Mouse (Mus musculus): ENCODE measurements around the gene Mapkapk5.

The Mapkapk5 gene

GRCm38 (mm10) chr5:121545793-121546529, at the start of gene Mapkapk5:
Gene Mapkapk5, minus strand, starts transcription at chr5:121545905.
- peak; percentile 96 for DNase-seq (ENCODE audit: low spot score)

- no peak for DNase-seq (ENCODE audit: low spot score)
Observed at GRCm38 (mm10) chr5:121594714-121595313, 49.1 kb upstream of the Mapkapk5 start.

GRCm38 (mm10) chr5:121593451-121594401, 48.0 kb upstream of the Mapkapk5 start, which contains the start of gene Aldh2:
Gene Aldh2, minus strand, starts transcription at chr5:121593824.
- peak; percentile 83 for DNase-seq (ENCODE audit: low spot score)

GRCm38 (mm10) chr5:121592816-121593407, 47.2 kb upstream of the Mapkapk5 start:
- peak; percentile 53 for DNase-seq (ENCODE audit: low spot score)

GRCm38 (mm10) chr5:121592064-121592815, 46.5 kb upstream of the Mapkapk5 start:
- peak; percentile 22 for DNase-seq (ENCODE audit: low spot score)

- peak; percentile 18 for DNase-seq (ENCODE audit: low spot score)
Observed at GRCm38 (mm10) chr5:121591417-121592063, 45.8 kb upstream of the Mapkapk5 start.

- no peak for DNase-seq (ENCODE audit: low spot score)
Observed at GRCm38 (mm10) chr5:121589928-121590327, 44.2 kb upstream of the Mapkapk5 start.

GRCm38 (mm10) chr5:121586400-121587039, 40.8 kb upstream of the Mapkapk5 start:
- DNase-seq (ENCODE audit: low spot score) = peak; percentile 63

- no peak for DNase-seq (ENCODE audit: low spot score)
Observed at GRCm38 (mm10) chr5:121585699-121586098, 40.0 kb upstream of the Mapkapk5 start.

- DNase-seq (ENCODE audit: low spot score) = no peak
Observed at GRCm38 (mm10) chr5:121585005-121585404, 39.3 kb upstream of the Mapkapk5 start.

- peak; percentile 99 for DNase-seq (ENCODE audit: low spot score)
Observed at GRCm38 (mm10) chr5:121583765-121584501, 38.2 kb upstream of the Mapkapk5 start.

- DNase-seq (ENCODE audit: low spot score) = no peak
Observed at GRCm38 (mm10) chr5:121581945-121582344, 36.2 kb upstream of the Mapkapk5 start.

- DNase-seq (ENCODE audit: low spot score) = no peak
Observed at GRCm38 (mm10) chr5:121576927-121577488, 31.3 kb upstream of the Mapkapk5 start.

GRCm38 (mm10) chr5:121575867-121576266, 30.2 kb upstream of the Mapkapk5 start:
- no peak for DNase-seq (ENCODE audit: low spot score)

- DNase-seq (ENCODE audit: low spot score) = no peak
Observed at GRCm38 (mm10) chr5:121574145-121574544, 28.4 kb upstream of the Mapkapk5 start.

GRCm38 (mm10) chr5:121570787-121571186, 25.1 kb upstream of the Mapkapk5 start:
- peak; percentile 74 for DNase-seq (ENCODE audit: low spot score)

GRCm38 (mm10) chr5:121569881-121570420, 24.2 kb upstream of the Mapkapk5 start:
- no peak for DNase-seq (ENCODE audit: low spot score)

GRCm38 (mm10) chr5:121566035-121566681, 20.5 kb upstream of the Mapkapk5 start:
- DNase-seq (ENCODE audit: low spot score) = no peak
